Comparison of ENCODE assay signal across 12 mouse cellular contexts in genomic region chr16:72239631-72240030, GRCm38 (mm10).
A peak's percentile ranks its signal among the peaks of the same experiment; 100 is the strongest.
DNase-seq lines count a peak whose midpoint lies in the region.
"Had no signal": no experiment of that assay in that cellular context is flagged by ENCODE, and none has a peak within 500 bp of the region (broad histone marks: within the 10 kb centered on the region; RNA-seq: fewer than 3 reads in every experiment).

No protein-coding gene starts in this region.

- intact Hi-C loops in left cerebral cortex, postnatal 36 days (cut with DNase I): no loop called here

- peak; percentile 20 for DNase-seq in ovary, adult 18-20 months (ENCODE audit: low spot score)
- no peak for DNase-seq in ovary, postnatal 14 days (ENCODE audit: low spot score)
- DNase-seq in adrenal gland, postnatal 14 days: peak; percentile 12
- peak; percentile 45 for DNase-seq in embryo, embryonic 10.5 days (ENCODE audit: low spot score)
- no peak for DNase-seq in T-cell, adult 2 months (ENCODE audit: low spot score)
- DNase-seq in left cerebral cortex, postnatal 36 days (ENCODE audit: low spot score in 2 of 2): no peak
- DNase-seq: cerebellum, adult 11-12 months; cerebellum, adult 9-11 months; cerebellum, postnatal 36 days; forebrain, postnatal 0 days; gastrocnemius, postnatal 14 days; kidney, adult 18-20 months had no signal

Comparison
In these comparisons a context has a peak if more than half of its experiments do, and no peak if none do; other contexts are left out.
1. DNase-seq: peak in ovary, adult 18-20 months (single experiment), adrenal gland, postnatal 14 days (single experiment) and embryo, embryonic 10.5 days (single experiment); none in ovary, postnatal 14 days (single experiment), T-cell, adult 2 months (single experiment) and left cerebral cortex, postnatal 36 days (0 of 2).